Mouse (Mus musculus) liver, postnatal 0 days (tissue): ENCODE measurements around the gene Fam71b. TPM values are rescaled to one million over a fixed set of nuclear protein-coding genes. Genes with fewer than 3 reads are reported as not detected.
A peak's percentile ranks its signal among the peaks of the same experiment; 100 is the strongest.

Experiments used
- ATAC-seq: fragments of 200-750 bp; cut with Nextera tagmentation; 2 replicates; pipeline ENCODE4 v1.8.0; 2017; ENCODE audit warnings: mild to moderate bottlenecking, moderate library complexity
- DNase-seq: peaks from one replicate; pipeline ENCODE4 v3.0.0-alpha.2; 2016
- H3K27ac ChIP-seq: fragments of 300-500 bp; sonication (generic); 2 replicates; pipeline ENCODE4 v1.5.1; 2014; ENCODE audit warnings: antibody characterized with exemption, moderate library complexity, mild to moderate bottlenecking, low read depth
- H3K27me3 ChIP-seq: fragments of 300-500 bp; sonication (generic); 2 replicates; pipeline ENCODE4 v1.6.1; 2014; ENCODE audit warnings: low read length, control low read depth, mixed read lengths; ENCODE audit not compliant: insufficient read depth
- H3K36me3 ChIP-seq: fragments of 300-500 bp; sonication (generic); replicated peaks from 2 replicates; pipeline ENCODE4 v1.6.1; 2014; ENCODE audit warnings: mild to moderate bottlenecking, control low read depth, low read length, moderate library complexity, mixed read lengths; ENCODE audit not compliant: insufficient read depth
- H3K4me1 ChIP-seq: fragments of 300-500 bp; sonication (generic); 2 replicates; pipeline ENCODE4 v1.6.1; 2014; ENCODE audit warnings: antibody characterized with exemption, mild to moderate bottlenecking, control low read depth; ENCODE audit not compliant: insufficient read depth
- H3K4me2 ChIP-seq: fragments of 300-500 bp; sonication (generic); 2 replicates; pipeline ENCODE4 v1.6.1; 2014; ENCODE audit warnings: low read depth, mild to moderate bottlenecking, low read length, moderate library complexity, mixed read lengths
- H3K4me3 ChIP-seq: fragments of 300-500 bp; sonication (generic); 2 replicates; pipeline ENCODE4 v1.5.1; 2014; ENCODE audit warnings: low read depth, low read length
- H3K9ac ChIP-seq: fragments of 300-500 bp; sonication (generic); replicated peaks from 2 replicates; pipeline ENCODE4 v1.6.1; 2014; ENCODE audit warnings: mild to moderate bottlenecking, moderate library complexity
- H3K9me3 ChIP-seq: fragments of 300-500 bp; sonication (generic); 2 replicates; pipeline ENCODE4 v1.6.1; 2016; ENCODE audit warnings: mild to moderate bottlenecking, control low read depth, low read length, mixed read lengths
- CTCF ChIP-seq: sonication (generic); IDR thresholded peaks from 2 replicates; pipeline ENCODE4 v1.5.1; 2016; ENCODE audit warnings: antibody characterized with exemption, low read depth
- EP300 ChIP-seq: IDR thresholded peaks from 2 replicates; pipeline ENCODE4 v1.6.1; 2016; ENCODE audit warnings: antibody characterized with exemption, low read depth, mild to moderate bottlenecking
- WGBS: fragments of 180-500 bp; shearing (Covaris S2); extraction: QIAGEN DNeasy Blood & Tissue Kit; methylation state at CpG from one replicate; pipeline ENCODE4 v1.1.7; 2014; ENCODE audit not compliant: insufficient replicate concordance; 5-methylcytosine and 5-hydroxymethylcytosine counted together
- polyA plus RNA-seq: library from polyadenylated mRNA; unstranded; fragments of >200 nt; fragmentation: Nextera tagmentation; extraction: Ambion mirVana; gene quantifications from 2 replicates; pipeline ENCODE4 v1.2.1, GENCODE M21; 2015

Fam71b gene
- polyA plus RNA-seq, 1 experiment from 2014 or later: not detected

DNA sequence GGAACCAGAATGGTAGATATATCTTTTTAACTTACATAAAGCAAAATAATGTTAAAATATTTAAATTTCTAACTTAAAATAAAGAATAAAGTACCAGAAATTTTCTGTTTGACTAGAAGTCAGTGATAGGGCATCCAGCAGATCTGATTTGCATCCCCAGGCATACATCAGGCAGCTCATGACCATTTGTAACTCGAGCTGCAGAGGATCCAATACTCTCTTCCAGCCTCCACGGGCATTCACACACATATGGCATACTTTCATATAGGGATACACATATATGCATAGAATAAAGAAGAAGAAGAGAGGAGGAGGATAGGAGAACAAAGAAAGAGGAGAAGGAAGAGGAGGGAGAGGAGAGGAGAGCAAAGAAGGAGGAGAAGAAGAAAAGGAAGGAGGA is 1.5 kb downstream of the Fam71b start:
- 65% methylated on average over 2 of the region's 2 CpGs for WGBS
- no peak for TF ChIP-seq EP300
- TF ChIP-seq CTCF: no peak
- H3K4me1 ChIP-seq: peaks cover 24% of the 10 kb centered on the region

DNA sequence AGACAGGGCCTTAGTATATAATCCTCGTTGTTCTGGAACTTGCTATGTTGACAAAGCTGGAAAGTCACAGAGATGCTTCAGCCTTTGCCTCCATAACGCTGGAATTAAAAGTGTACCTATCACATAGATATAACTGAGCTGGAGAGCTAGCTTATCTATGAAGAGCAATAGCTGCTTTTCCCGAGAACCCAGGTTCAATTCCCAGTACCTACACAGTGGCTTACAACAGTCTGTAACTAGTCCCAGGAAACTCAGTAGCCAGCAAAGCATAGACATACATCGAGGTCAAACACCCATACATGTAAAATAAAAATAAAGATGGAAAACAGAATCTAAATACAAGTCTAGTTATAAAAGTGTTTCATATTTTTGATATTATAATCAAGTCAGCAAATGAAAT is 2.1 kb downstream of the Fam71b start:
- H3K4me1 ChIP-seq: peaks cover 24% of the 10 kb centered on the region
- no peak for ATAC-seq
- no peak overlapping the region for H3K4me2 ChIP-seq
- H3K36me3 ChIP-seq: no peaks in the 10 kb centered on the region
- TF ChIP-seq EP300 (no peak), CTCF (no peak)
- H3K27me3 ChIP-seq: no peaks in the 10 kb centered on the region
- H3K9ac ChIP-seq: no peak overlapping the region
- 64% methylated on average over 4 of the region's 4 CpGs for WGBS
- no peak for DNase-seq
- H3K4me3 ChIP-seq: no peak overlapping the region
- no peak overlapping the region for H3K27ac ChIP-seq
- H3K9me3 ChIP-seq: no peaks in the 10 kb centered on the region

More for the DNA sequence above, 1.5 kb downstream of the Fam71b start:
- ATAC-seq (no peak), DNase-seq (no peak)
- Histone ChIP-seq H3K9ac (no peak overlapping the region), H3K4me2 (no peak overlapping the region), H3K27me3 (no peaks in the 10 kb centered on the region), H3K4me3 (no peak overlapping the region), H3K36me3 (no peaks in the 10 kb centered on the region), H3K27ac (no peak overlapping the region), H3K9me3 (no peaks in the 10 kb centered on the region)

DNA sequence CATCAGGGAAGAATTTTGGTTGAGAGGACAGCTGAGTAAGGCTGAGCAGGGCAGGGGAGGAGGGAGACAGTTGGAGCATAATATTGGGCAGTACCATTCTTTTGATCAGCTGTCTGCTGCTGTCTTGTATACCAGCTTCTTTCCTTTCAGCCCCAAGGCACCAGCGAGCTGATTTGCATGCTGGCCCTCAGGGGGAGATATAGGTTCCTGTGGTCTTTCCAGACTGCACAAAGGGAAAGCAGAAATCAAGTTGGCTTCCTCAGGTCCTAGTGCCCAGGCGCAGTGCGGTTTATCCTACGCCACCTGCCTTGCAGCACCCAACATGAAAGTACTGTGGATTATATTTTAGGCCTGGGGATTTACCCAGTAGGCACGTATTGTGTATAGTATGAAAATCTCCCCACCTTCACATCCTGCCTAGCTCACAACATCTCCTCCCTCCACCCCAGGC is 2.6 kb downstream of the Fam71b start:
- Histone ChIP-seq H3K4me2 (no peak overlapping the region), H3K9ac (no peak overlapping the region), H3K4me3 (no peak overlapping the region), H3K36me3 (no peaks in the 10 kb centered on the region), H3K4me1 (peaks cover 24% of the 10 kb centered on the region), H3K9me3 (no peaks in the 10 kb centered on the region), H3K27ac (no peak overlapping the region), H3K27me3 (no peaks in the 10 kb centered on the region)
- TF ChIP-seq CTCF (no peak), EP300 (no peak)
- peak; percentile 31 for DNase-seq
- WGBS: 32% methylated on average over 5 of the region's 5 CpGs
- peak; percentile 33; the same call in 1 of the 2 replicates for ATAC-seq

DNA sequence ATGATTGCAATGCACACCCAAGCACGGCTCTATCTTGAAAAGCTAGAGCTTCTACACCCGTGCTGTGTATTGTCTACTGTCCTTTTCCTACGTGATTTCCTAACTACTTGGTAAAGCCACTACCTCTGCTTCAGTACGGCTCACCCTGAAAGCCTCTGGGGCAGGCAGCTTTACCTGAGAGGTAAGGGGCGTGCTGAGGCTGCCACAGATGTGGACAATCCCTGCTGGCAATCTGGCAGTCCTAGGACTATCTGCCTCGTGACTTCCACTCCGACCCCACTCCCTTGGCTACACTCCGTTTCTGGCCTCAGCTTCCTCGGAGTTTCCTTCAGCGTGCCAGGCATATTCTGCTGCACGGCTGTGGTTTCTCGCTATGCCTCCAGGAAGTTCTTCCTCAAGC is 5.2 kb downstream of the Fam71b start:
- 61% methylated on average over 12 of the region's 12 CpGs for WGBS
- Histone ChIP-seq H3K9ac (no peak overlapping the region), H3K4me3 (no peak overlapping the region), H3K9me3 (no peaks in the 10 kb centered on the region), H3K27ac (no peak overlapping the region), H3K4me1 (peaks cover 17% of the 10 kb centered on the region), H3K27me3 (no peaks in the 10 kb centered on the region), H3K36me3 (no peaks in the 10 kb centered on the region), H3K4me2 (no peak overlapping the region)
- ATAC-seq (no peak), DNase-seq (no peak)
- TF ChIP-seq EP300: no peak
- TF ChIP-seq CTCF: no peak

DNA sequence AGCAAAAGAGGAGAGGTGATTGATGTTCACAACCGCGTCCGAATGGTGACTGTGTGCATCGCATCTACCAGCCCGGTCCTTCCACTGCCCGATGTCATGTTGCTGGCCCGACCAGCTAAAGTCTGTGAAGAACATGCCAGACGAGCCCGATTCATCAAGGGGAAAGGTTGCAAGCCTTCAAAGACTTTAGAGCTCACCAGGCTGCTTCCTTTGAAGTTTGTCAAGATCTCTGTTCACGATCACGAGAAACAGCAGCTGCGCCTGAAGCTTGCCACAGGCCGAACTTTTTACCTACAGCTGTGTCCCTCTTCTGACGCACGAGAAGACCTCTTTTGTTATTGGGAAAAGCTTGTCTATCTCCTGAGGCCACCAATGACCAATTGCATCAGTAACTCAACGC is 8.6 kb downstream of the Fam71b start:
- WGBS: 81% methylated on average over 16 of the region's 16 CpGs
- H3K9ac ChIP-seq: no peak overlapping the region
- H3K4me1 ChIP-seq: peaks cover 4% of the 10 kb centered on the region; the same call in 1 of the 2 replicates
- no peaks in the 10 kb centered on the region for H3K36me3 ChIP-seq
- ATAC-seq: no peak
- no peak overlapping the region for H3K4me3 ChIP-seq
- no peak overlapping the region for H3K27ac ChIP-seq
- DNase-seq: no peak
- no peaks in the 10 kb centered on the region for H3K9me3 ChIP-seq
- no peak overlapping the region for H3K4me2 ChIP-seq
- H3K27me3 ChIP-seq: no peaks in the 10 kb centered on the region
- TF ChIP-seq CTCF (no peak), EP300 (no peak)

DNA sequence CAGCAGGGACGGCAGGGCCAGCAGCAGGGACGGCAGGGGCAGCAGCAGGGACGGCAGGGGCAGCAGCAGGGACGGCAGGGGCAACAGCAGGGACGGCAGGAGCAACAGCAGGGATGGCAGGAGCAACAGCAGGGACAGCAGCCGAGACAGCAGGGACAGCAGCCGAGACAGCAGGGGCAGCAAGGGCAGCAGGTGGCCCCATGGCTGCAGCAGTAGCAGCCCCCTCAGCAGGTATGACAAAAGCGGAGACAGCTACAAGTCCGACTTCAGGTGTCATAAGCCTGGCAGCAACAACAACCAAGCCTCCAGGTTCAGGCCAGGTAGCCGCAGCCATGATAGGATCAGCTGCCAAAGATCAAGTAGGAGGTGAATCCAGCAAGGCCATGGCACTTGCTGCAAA is 10.4 kb downstream of the Fam71b start:
- Histone ChIP-seq H3K27me3 (no peaks in the 10 kb centered on the region), H3K36me3 (no peaks in the 10 kb centered on the region), H3K4me1 (no peaks in the 10 kb centered on the region), H3K4me3 (no peak overlapping the region), H3K27ac (no peak overlapping the region), H3K9ac (no peak overlapping the region), H3K9me3 (no peaks in the 10 kb centered on the region), H3K4me2 (no peak overlapping the region)
- 58% methylated on average over 10 of the region's 10 CpGs for WGBS
- no peak for TF ChIP-seq EP300
- no peak for TF ChIP-seq CTCF
- no peak for ATAC-seq
- no peak for DNase-seq

DNA sequence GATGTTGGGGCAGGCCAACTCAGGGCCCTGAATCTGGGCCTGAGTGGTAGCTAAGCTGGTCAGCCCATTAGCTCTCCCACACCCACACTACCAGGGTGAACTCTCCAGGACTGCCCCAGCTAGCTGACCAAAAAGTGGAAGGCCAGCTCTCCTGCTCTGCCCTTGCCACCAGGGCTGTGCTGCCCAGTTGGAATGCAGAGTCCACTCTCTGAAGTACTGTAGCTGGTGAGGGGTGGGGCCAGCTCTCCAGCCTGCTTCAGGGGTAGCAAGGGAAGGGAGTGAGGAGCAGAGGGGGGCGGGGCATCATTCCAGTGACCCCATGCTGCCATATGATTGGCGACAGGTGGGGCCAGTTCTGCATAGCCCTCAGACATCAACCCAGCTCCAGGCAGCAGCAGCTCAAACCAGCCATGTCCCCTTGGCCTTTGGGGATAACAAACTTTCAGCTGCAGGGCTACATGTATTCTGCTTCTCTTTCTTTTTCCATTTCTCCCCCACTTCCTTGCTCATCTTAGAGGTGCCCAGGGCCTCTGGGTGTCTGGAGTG is 13.7 kb downstream of the Fam71b start:
- no peak overlapping the region for H3K4me2 ChIP-seq
- no peak overlapping the region for H3K4me3 ChIP-seq
- 61% methylated on average over 2 of the region's 2 CpGs for WGBS
- no peaks in the 10 kb centered on the region for H3K36me3 ChIP-seq
- H3K9me3 ChIP-seq: no peaks in the 10 kb centered on the region
- H3K9ac ChIP-seq: no peak overlapping the region
- no peaks in the 10 kb centered on the region for H3K4me1 ChIP-seq
- H3K27ac ChIP-seq: no peak overlapping the region
- no peaks in the 10 kb centered on the region for H3K27me3 ChIP-seq
- DNase-seq (no peak), ATAC-seq (no peak)
- no peak for TF ChIP-seq CTCF
- TF ChIP-seq EP300: no peak
